Mouse (Mus musculus): ENCODE results near the gene Gm9817. TPM values are rescaled to one million over a fixed set of nuclear protein-coding genes. Genes with fewer than 3 reads are reported as not detected.

Gene Gm9817
- total RNA-seq, 2 experiments from 2014 or later = not detected

- no peak for DNase-seq (ENCODE audit: low spot score in 2 of 2)
These were observed 11.4 kb downstream of the Gm9817 start for GRCm38 (mm10) chr13:45089846-45090245.

DNA sequence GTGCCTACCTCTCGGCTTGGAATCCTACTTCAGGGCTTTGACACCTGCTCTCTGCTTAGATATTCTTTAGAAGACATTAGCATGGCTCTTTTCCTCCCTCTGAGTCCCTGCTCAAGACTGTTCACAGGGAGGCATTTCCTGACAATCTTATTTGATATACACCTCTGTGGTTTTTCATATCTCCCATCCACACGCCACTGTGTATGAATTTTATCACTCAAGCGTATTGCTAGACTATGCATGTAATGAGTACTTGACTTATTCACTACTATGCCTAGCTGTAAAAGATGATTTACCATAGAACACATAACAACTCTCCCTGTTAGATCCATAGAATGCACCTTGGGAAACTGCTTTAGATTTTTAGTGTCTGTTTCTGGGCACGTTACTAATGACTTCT is 14.3 kb downstream of the Gm9817 start:
- DNase-seq (ENCODE audit: low spot score in 2 of 2) = no peak

DNA sequence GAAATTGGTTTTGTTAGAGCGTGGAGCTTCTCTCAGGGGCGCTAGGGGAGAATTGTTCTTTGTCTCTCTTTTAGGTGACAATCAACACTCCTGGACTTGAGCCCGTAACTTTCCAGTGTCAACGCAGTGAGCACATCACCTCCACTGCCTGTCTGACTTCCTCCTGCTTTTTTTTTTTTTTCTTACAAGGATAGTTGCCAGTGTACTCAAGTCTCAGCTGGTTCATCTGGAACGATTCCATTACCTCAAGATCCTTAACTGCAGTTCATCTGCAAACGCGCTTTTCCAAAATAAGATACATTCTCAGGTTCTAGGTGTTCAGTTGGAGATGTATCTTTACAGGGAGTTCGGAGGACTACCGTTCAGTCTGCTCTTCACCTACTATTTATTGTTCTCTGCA is 16.5 kb downstream of the Gm9817 start:
- DNase-seq (ENCODE audit: low spot score in 2 of 2) = no peak

DNA sequence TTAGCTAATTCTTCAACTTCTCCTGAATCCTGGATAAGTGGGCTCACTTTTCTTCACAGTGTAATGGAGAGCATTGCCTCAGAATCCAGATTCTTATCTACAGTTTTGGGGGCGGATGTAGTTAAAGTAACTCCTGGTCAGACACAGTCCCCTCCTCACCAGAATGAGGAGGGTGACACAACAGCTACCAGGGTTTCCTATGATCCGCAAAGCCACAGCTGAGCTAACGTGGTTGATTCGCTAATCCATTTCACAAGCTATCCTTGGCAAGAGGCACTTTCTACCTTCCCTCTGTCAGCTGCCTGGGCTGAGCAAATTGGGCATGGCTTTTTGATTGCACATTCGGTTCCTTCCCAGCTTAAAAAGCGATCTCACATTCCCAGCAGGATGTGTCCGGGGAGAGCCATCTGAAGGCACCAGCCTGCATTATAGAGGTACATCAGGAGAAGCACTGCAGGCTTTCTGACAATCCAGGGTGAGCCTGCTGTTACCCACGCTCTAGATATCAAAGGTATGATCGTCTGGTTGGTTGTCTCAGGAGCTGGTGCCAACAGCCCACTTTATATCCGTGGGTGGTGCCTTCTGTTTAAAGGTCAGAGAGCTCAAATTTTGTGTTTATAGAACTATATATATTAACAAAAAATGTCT is 21.2 kb downstream of the Gm9817 start:
- DNase-seq (ENCODE audit: low spot score in 2 of 2) = peak; percentile 19 to 40

- no peak for DNase-seq (ENCODE audit: low spot score in 2 of 2)
These were observed 28.0 kb downstream of the Gm9817 start for GRCm38 (mm10) chr13:45106480-45106879.

DNA sequence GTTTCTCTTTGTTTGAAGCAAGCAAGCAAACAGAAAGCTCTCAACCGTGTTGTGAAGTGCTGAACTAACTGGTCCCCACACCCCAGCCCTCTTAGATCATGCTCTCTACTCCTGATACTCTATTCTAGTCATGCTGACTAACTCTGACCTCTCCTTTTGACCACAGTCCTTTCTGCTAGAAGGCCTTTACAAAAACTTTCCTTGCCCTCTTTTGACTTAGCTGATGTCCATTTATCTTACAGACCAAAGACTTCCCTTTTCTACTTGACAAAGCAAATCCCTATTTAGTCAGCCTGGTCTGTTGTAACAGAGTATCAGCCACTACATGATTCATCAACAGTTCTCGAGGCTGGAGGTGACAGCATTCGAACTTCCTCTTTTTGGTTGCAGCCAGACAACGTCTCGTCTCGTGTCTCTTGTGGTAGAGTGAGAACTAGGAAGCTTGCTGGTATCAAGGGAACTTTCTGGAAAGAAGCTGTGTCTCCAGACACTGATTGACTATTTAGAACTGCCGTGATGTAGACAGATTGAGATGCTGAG is 30.4 kb downstream of the Gm9817 start:
- DNase-seq (ENCODE audit: low spot score in 2 of 2) = no peak

DNA sequence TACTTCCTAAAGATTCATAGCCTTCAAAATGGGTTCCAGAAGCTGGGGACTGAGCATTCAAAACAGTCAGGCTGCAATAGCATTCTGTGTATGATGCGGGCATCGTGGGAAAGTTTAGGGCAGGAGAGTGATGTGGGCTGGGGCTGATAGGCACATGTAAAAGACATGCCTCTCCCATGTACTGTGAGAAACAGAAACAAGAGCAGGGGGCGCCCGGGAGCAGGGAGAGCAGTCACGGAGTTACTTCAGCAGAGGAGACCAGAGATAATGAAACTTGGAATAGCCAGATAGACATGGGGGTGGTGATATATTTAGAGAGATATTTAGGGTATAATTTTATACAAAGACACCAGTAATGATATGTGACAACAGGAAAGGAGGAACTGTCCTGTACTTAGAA is 39.9 kb downstream of the Gm9817 start:
- no peak for DNase-seq (ENCODE audit: low spot score in 2 of 2)

- DNase-seq (ENCODE audit: low spot score in 2 of 2) = no peak
These were observed 40.3 kb downstream of the Gm9817 start for GRCm38 (mm10) chr13:45118822-45119221.

Other genes starting within 250 kb of the Gm9817 start
- 10 to 100 TPM; 75.1 to 83.5 TPM for gene Dtnbp1, start 76.5 kb upstream of the Gm9817 start, total RNA-seq (2021)

Measured in layer of hippocampus, adult 18-20 months (tissue).